Mouse (Mus musculus) liver, embryonic 14.5 days (tissue): Measurements from ENCODE around the gene Ikzf2. TPM values are rescaled to one million over a fixed set of nuclear protein-coding genes. Genes with fewer than 3 reads are reported as not detected.
A peak's percentile ranks its signal among the peaks of the same experiment; 100 is the strongest.

ENCODE experiments used
- ATAC-seq: fragments of 200-750 bp; cut with Nextera tagmentation; 2 replicates; pipeline ENCODE4 v1.8.0; 2017; ENCODE audit warnings: moderate number of reproducible peaks, mild to moderate bottlenecking, moderate library complexity; ENCODE audit not compliant: insufficient read depth
- DNase-seq, 3 experiments: peaks; one replicate each; pipeline ENCODE4 v3.0.0-alpha.2; 2012 to 2013; ENCODE audit warnings: low read depth in 3 of 3, low spot score in 3 of 3
- H3K27ac ChIP-seq: fragments of 300-500 bp; sonication (generic); 2 replicates; pipeline ENCODE4 v1.5.1; 2014; ENCODE audit warnings: moderate library complexity, mild to moderate bottlenecking, control low read depth, inconsistent platforms
- H3K27me3 ChIP-seq: fragments of 300-500 bp; sonication (generic); 2 replicates; pipeline ENCODE4 v1.6.1; 2014; ENCODE audit warnings: mild to moderate bottlenecking, low read length, moderate library complexity; ENCODE audit not compliant: control insufficient read depth, insufficient read depth
- H3K36me3 ChIP-seq: fragments of 300-500 bp; sonication (generic); replicated peaks from 2 replicates; pipeline ENCODE4 v1.6.1; 2014; ENCODE audit warnings: low read depth; ENCODE audit not compliant: control insufficient read depth, insufficient read depth
- H3K4me1 ChIP-seq, 2 experiments: fragments of 200-500 bp in 1 of 2; fragments of 300-500 bp in 1 of 2; sonication (generic) in 1 of 2; replicated peaks; 2 replicates each; pipeline ENCODE4 v1.6.1; 2012 to 2014; ENCODE audit warnings: antibody characterized with exemption in 1 of 2, inconsistent platforms in 1 of 2, low read length in 1 of 2; ENCODE audit not compliant: control insufficient read depth in 2 of 2, insufficient read depth in 2 of 2
- H3K4me2 ChIP-seq: fragments of 300-500 bp; sonication (generic); 2 replicates; pipeline ENCODE4 v1.6.1; 2014; ENCODE audit warnings: low read depth, mild to moderate bottlenecking, control low read depth, moderate library complexity
- H3K4me3 ChIP-seq, 2 experiments: fragments of 200-500 bp in 1 of 2; fragments of 300-500 bp in 1 of 2; sonication (generic) in 1 of 2; 2 replicates each; pipeline ENCODE4 v1.5.1; 2012 to 2014; ENCODE audit warnings: low read depth in 2 of 2, low read length in 2 of 2, mild to moderate bottlenecking in 2 of 2, control low read depth in 1 of 2, inconsistent platforms in 1 of 2, moderate library complexity in 1 of 2; ENCODE audit not compliant: insufficient read depth in 1 of 2
- H3K9ac ChIP-seq: fragments of 300-500 bp; sonication (generic); replicated peaks from 2 replicates; pipeline ENCODE4 v1.6.1; 2014; ENCODE audit warnings: mild to moderate bottlenecking, control low read depth, moderate library complexity
- H3K9me3 ChIP-seq: fragments of 300-500 bp; sonication (generic); 2 replicates; pipeline ENCODE4 v1.6.1; 2016; ENCODE audit warnings: low read length, mixed read lengths; ENCODE audit not compliant: control insufficient read depth
- CTCF ChIP-seq: IDR thresholded peaks from 2 replicates; pipeline ENCODE4 v1.5.1; 2016; ENCODE audit warnings: antibody characterized with exemption, low read depth, control low read depth
- EP300 ChIP-seq: IDR thresholded peaks from 2 replicates; pipeline ENCODE4 v1.6.1; 2016; ENCODE audit warnings: antibody characterized with exemption, low read depth
- WGBS: fragments of 180-500 bp; shearing (Covaris S2); extraction: QIAGEN DNeasy Blood & Tissue Kit; methylation state at CpG from one replicate; pipeline ENCODE4 v1.1.7; 2014; ENCODE audit not compliant: insufficient replicate concordance; 5-methylcytosine and 5-hydroxymethylcytosine counted together
- polyA plus RNA-seq, 2 experiments: library from polyadenylated mRNA; depleted of rRNA in 1 of 2; stranded (reverse) in 1 of 2; unstranded in 1 of 2; fragments of >200 nt; fragmentation: Nextera tagmentation in 1 of 2; extraction: Ambion mirVana in 1 of 2; gene quantifications; 2 replicates each; pipeline versions ENCODE4 v1.2.1 to v1.2.3; 2012 to 2014

The Ikzf2 gene
- polyA plus RNA-seq, 2 experiments, result 0.19 to 0.30 TPM

- Histone ChIP-seq H3K9ac (no peak overlapping the region), H3K4me2 (no peak overlapping the region), H3K27ac (no peak overlapping the region), H3K9me3 (no peaks in the 10 kb centered on the region), H3K4me1 (peaks cover 6 to 15% of the 10 kb centered on the region in 2 experiments), H3K27me3 (no peaks in the 10 kb centered on the region), H3K4me3 (no peak overlapping the region), H3K36me3 (no peaks in the 10 kb centered on the region)
- 78% methylated on average over 4 of the region's 4 CpGs for WGBS
- DNase-seq, result no peak
- no peak for ATAC-seq
- no peak for TF ChIP-seq EP300
- TF ChIP-seq CTCF, result no peak
These were observed 195.0 kb downstream of the Ikzf2 start for GRCm38 (mm10) chr1:69492013-69492412.

- no peaks in the 10 kb centered on the region for H3K9me3 ChIP-seq
- 70% methylated on average over 7 of the region's 7 CpGs for WGBS
- no peak for DNase-seq
- no peak for ATAC-seq
- 0 out of 4 replicates have a peak, but pooled peaks cover 0 to 3% of the 10 kb centered on the region in 2 experiments for H3K4me1 ChIP-seq
- H3K27ac ChIP-seq, result no peak overlapping the region
- no peak overlapping the region for H3K4me2 ChIP-seq
- no peaks in the 10 kb centered on the region for H3K36me3 ChIP-seq
- TF ChIP-seq CTCF (no peak), EP300 (no peak)
- no peak overlapping the region for H3K4me3 ChIP-seq
- H3K27me3 ChIP-seq, result no peaks in the 10 kb centered on the region
- no peak overlapping the region for H3K9ac ChIP-seq
These were observed 198.0 kb downstream of the Ikzf2 start for GRCm38 (mm10) chr1:69489026-69489425.

- TF ChIP-seq CTCF (peak; percentile 44), EP300 (no peak)
- WGBS, result 55% methylated on average over 6 of the region's 6 CpGs
- H3K4me3 ChIP-seq, result no peak overlapping the region
- no peaks in the 10 kb centered on the region for H3K27me3 ChIP-seq
- no peak overlapping the region for H3K27ac ChIP-seq
- no peak overlapping the region for H3K4me2 ChIP-seq
- no peaks in the 10 kb centered on the region for H3K36me3 ChIP-seq
- DNase-seq (no peak), ATAC-seq (no peak)
- no peaks in the 10 kb centered on the region for H3K9me3 ChIP-seq
- 0 out of 4 replicates have a peak, but pooled peaks cover 0 to 2% of the 10 kb centered on the region in 2 experiments for H3K4me1 ChIP-seq
- H3K9ac ChIP-seq, result no peak overlapping the region
These were observed 198.4 kb downstream of the Ikzf2 start for GRCm38 (mm10) chr1:69488625-69489024.

Other genes with a start within 250 kb of the Ikzf2 start
- 0.01 TPM in 1 of 2 replicates, not detected in the other for gene Spag16, start 139.7 kb upstream of the Ikzf2 start, polyA plus RNA-seq (2012; rRNA removed)
- not detected in 2 replicates for gene Spag16, start 139.7 kb upstream of the Ikzf2 start, polyA plus RNA-seq (2014; fragmentation: Nextera tagmentation; extraction: Ambion mirVana)